Mouse (Mus musculus): Measurements from ENCODE around the gene Dppa1. TPM values are rescaled to one million over a fixed set of nuclear protein-coding genes. Genes with fewer than 3 reads are reported as not detected.
A peak's percentile ranks its signal among the peaks of the same experiment; 100 is the strongest.
"Not testable (repeated sequence)": the region's sequence is repeated elsewhere in the genome, so short reads cannot be mapped to it uniquely, and the experiment has no call there.

Gene Dppa1
- polyA plus RNA-seq (2015; fragmentation: Nextera tagmentation; extraction: Ambion mirVana), result not detected in 2 replicates

GRCm38 (mm10) chr11:46629211-46629795 is at the start of gene Dppa1:
TSS of gene Dppa1 (minus strand) at chr11:46629261.
- Histone ChIP-seq H3K9ac (ENCODE audit: low read depth, low read length) (no peak within 1 kb of the TSS), H3K4me1 (ENCODE audit: control insufficient read depth, insufficient read depth, low read depth, low read length) (no peaks in the 10 kb centered on the region), H3K27ac (ENCODE audit: low read depth, low read length) (no peak within 1 kb of the TSS), H3K4me3 (ENCODE audit: low read length) (no peak within 1 kb of the TSS), H3K9me3 (ENCODE audit: control insufficient read depth, low read length) (no peaks in the 10 kb centered on the region), H3K27me3 (replicated peaks; ENCODE audit: control insufficient read depth, insufficient read depth, low read length) (no peaks in the 10 kb centered on the region), H3K4me2 (ENCODE audit: low read length) (no peak within 1 kb of the TSS), H3K36me3 (ENCODE audit: control insufficient read depth, insufficient read depth, low read length) (no peaks in the 10 kb centered on the region)
- 86% methylated on average over 2 of the region's 2 CpGs for WGBS
- ATAC-seq, result no peak

DNA sequence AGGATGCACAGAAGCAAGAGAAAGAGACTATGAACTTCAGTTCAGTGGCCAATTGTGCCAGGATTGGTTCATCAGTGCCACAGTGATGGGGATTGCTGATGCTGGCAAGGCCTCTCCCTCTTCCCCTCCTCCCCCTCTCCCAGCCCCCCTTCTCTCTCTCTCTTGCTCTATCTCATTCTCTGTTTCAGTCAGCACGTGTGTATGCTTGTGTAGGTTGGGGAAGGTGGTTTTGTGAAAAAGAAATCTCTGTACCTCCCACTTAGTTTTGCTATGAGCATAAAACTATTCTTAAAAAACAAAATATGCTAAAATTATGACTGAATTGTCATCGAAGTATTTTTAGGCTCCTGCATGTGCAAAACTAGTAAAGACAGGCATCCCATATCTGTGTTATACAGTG is 38.9 kb upstream of the Dppa1 start:
- H3K27me3 ChIP-seq (replicated peaks; ENCODE audit: control insufficient read depth, insufficient read depth, low read length), result no peaks in the 10 kb centered on the region
- H3K4me2 ChIP-seq (ENCODE audit: low read length), result no peak overlapping the region
- H3K27ac ChIP-seq (ENCODE audit: low read depth, low read length), result no peak overlapping the region
- no peaks in the 10 kb centered on the region for H3K4me1 ChIP-seq (ENCODE audit: control insufficient read depth, insufficient read depth, low read depth, low read length)
- H3K9ac ChIP-seq (ENCODE audit: low read depth, low read length), result no peak overlapping the region
- H3K4me3 ChIP-seq (ENCODE audit: low read length), result no peak overlapping the region
- no peaks in the 10 kb centered on the region for H3K9me3 ChIP-seq (ENCODE audit: control insufficient read depth, low read length)
- ATAC-seq, result no peak
- WGBS, result 63% methylated on average over 2 of the region's 2 CpGs
- H3K36me3 ChIP-seq (ENCODE audit: control insufficient read depth, insufficient read depth, low read length), result no peaks in the 10 kb centered on the region

GRCm38 (mm10) chr11:46667105-46667504 is 38.0 kb upstream of the Dppa1 start:
- Histone ChIP-seq H3K4me3 (ENCODE audit: low read length) (no peak overlapping the region), H3K36me3 (ENCODE audit: control insufficient read depth, insufficient read depth, low read length) (no peaks in the 10 kb centered on the region), H3K9me3 (ENCODE audit: control insufficient read depth, low read length) (no peaks in the 10 kb centered on the region), H3K4me2 (ENCODE audit: low read length) (no peak overlapping the region), H3K27ac (ENCODE audit: low read depth, low read length) (no peak overlapping the region), H3K27me3 (replicated peaks; ENCODE audit: control insufficient read depth, insufficient read depth, low read length) (no peaks in the 10 kb centered on the region), H3K9ac (ENCODE audit: low read depth, low read length) (no peak overlapping the region), H3K4me1 (ENCODE audit: control insufficient read depth, insufficient read depth, low read depth, low read length) (no peaks in the 10 kb centered on the region)
- WGBS, result 94% methylated on average over 3 of the region's 3 CpGs
- no peak for ATAC-seq

DNA sequence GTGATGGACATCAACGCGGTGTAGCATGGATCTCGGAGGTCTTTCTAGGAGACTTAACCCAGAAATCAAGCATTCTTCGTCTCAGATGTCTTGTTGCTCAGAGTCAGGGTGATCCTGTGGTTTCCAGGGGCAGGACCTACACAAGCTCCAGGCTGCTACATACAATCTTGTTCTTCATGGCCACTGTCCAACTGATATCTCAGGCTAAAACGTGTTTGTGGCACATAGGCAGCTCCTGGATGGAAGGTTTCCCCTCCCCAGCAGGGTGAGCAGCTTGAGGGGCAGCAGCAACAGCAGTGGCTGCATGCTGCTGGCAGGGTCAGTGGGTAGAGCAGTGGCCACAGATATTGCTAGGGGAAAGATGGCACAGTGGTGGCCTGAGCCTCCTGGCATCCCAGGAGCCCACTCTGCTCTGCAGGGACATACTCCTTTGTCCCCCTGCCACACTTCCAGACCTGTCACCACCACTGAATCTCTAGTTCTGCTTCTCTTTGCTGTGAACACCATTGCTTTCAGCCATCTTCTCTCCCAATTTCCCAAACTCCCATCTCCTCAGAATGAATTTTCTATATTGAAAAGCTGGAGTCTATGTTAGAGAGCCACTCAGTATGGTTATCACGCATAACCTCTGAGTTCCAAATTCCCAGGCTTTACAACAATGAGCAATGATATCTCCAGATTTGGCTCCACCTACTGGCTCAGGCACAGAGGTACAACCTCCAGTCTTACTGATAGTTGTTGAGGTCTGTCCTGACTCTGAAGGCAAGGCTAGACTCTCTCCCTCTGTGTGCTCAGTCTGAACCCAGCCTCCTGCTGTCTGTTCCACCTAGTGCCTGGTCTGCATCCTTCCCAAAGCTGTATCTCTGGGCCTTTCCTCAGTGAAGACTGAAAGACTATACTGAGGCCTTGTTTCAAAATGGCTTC is 36.8 kb upstream of the Dppa1 start:
- ATAC-seq, result peak; percentile 82
- H3K4me3 ChIP-seq (ENCODE audit: low read length), result no peak overlapping the region
- H3K4me2 ChIP-seq (ENCODE audit: low read length), result no peak overlapping the region
- no peaks in the 10 kb centered on the region for H3K4me1 ChIP-seq (ENCODE audit: control insufficient read depth, insufficient read depth, low read depth, low read length)
- H3K27ac ChIP-seq (ENCODE audit: low read depth, low read length), result no peak overlapping the region
- no peaks in the 10 kb centered on the region for H3K9me3 ChIP-seq (ENCODE audit: control insufficient read depth, low read length)
- H3K36me3 ChIP-seq (ENCODE audit: control insufficient read depth, insufficient read depth, low read length), result no peaks in the 10 kb centered on the region
- no peak overlapping the region for H3K9ac ChIP-seq (ENCODE audit: low read depth, low read length)
- 67% methylated on average over 6 of the region's 6 CpGs for WGBS
- no peaks in the 10 kb centered on the region for H3K27me3 ChIP-seq (replicated peaks; ENCODE audit: control insufficient read depth, insufficient read depth, low read length)

GRCm38 (mm10) chr11:46663215-46663614 is 34.2 kb upstream of the Dppa1 start:
- WGBS, result 76% methylated on average over 4 of the region's 4 CpGs
- no peaks in the 10 kb centered on the region for H3K36me3 ChIP-seq (ENCODE audit: control insufficient read depth, insufficient read depth, low read length)
- no peaks in the 10 kb centered on the region for H3K27me3 ChIP-seq (replicated peaks; ENCODE audit: control insufficient read depth, insufficient read depth, low read length)
- H3K4me2 ChIP-seq (ENCODE audit: low read length), result no peak overlapping the region
- ATAC-seq, result no peak
- no peak overlapping the region for H3K9ac ChIP-seq (ENCODE audit: low read depth, low read length)
- H3K4me3 ChIP-seq (ENCODE audit: low read length), result no peak overlapping the region
- no peaks in the 10 kb centered on the region for H3K9me3 ChIP-seq (ENCODE audit: control insufficient read depth, low read length)
- H3K4me1 ChIP-seq (ENCODE audit: control insufficient read depth, insufficient read depth, low read depth, low read length), result no peaks in the 10 kb centered on the region
- H3K27ac ChIP-seq (ENCODE audit: low read depth, low read length), result no peak overlapping the region

- ATAC-seq, result no peak
- H3K27me3 ChIP-seq (replicated peaks; ENCODE audit: control insufficient read depth, insufficient read depth, low read length), result no peaks in the 10 kb centered on the region
- WGBS, result 88% methylated on average over 3 of the region's 3 CpGs
- H3K4me3 ChIP-seq (ENCODE audit: low read length), result no peak overlapping the region
- H3K4me1 ChIP-seq (ENCODE audit: control insufficient read depth, insufficient read depth, low read depth, low read length), result no peaks in the 10 kb centered on the region
- H3K9me3 ChIP-seq (ENCODE audit: control insufficient read depth, low read length), result no peaks in the 10 kb centered on the region
- no peaks in the 10 kb centered on the region for H3K36me3 ChIP-seq (ENCODE audit: control insufficient read depth, insufficient read depth, low read length)
- H3K9ac ChIP-seq (ENCODE audit: low read depth, low read length), result no peak overlapping the region
- H3K4me2 ChIP-seq (ENCODE audit: low read length), result no peak overlapping the region
- no peak overlapping the region for H3K27ac ChIP-seq (ENCODE audit: low read depth, low read length)
These were observed 23.4 kb upstream of the Dppa1 start for GRCm38 (mm10) chr11:46652476-46652875.

DNA sequence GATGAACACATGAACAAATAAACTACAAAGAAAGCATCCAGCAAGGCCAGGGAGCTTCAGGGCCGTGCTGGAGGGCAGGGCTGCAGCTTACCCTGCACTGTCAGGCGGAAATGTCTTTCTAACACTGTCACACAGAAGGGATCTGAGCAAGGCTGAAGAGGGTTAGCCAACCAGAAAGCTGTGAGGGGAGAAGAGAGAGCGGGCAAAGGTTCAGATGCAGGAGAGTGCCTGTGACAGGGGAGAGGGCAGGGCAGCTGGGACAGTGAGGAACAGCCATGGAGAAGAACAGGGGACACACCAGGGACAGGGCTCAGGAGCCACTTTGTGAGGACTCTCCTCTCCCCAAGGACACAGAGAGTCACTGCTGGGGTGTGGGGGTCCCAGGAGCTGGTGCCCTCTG is 20.6 kb upstream of the Dppa1 start:
- ATAC-seq; H3K9me3 ChIP-seq (ENCODE audit: control insufficient read depth, low read length); H3K36me3 ChIP-seq (ENCODE audit: control insufficient read depth, insufficient read depth, low read length); H3K4me3 ChIP-seq (ENCODE audit: low read length); H3K4me2 ChIP-seq (ENCODE audit: low read length); H3K27me3 ChIP-seq (replicated peaks; ENCODE audit: control insufficient read depth, insufficient read depth, low read length); H3K4me1 ChIP-seq (ENCODE audit: control insufficient read depth, insufficient read depth, low read depth, low read length); H3K27ac ChIP-seq (ENCODE audit: low read depth, low read length); H3K9ac ChIP-seq (ENCODE audit: low read depth, low read length): not testable (repeated sequence)
- WGBS, result 41% methylated on average over 3 of the region's 3 CpGs

DNA sequence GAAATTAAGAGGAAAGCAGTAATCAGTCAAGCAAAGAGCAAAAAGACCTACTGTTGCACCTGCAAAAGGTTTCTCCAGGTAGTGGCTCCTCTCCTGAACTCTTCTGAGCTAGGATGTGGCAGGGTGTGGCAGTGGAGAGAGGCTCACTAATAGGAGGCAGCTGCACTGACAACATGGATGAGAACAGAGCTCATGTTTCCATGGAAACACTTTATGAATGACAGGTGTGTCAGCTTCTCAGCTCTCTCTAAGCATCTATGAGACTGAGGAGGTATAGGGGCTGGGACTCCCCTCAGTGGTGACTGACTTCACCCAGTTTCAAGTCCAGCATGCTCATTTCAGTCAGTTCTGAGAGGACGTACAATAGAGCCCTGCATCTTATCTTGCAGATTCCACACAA is 15.8 kb upstream of the Dppa1 start:
- no peak overlapping the region for H3K4me2 ChIP-seq (ENCODE audit: low read length)
- H3K4me1 ChIP-seq (ENCODE audit: control insufficient read depth, insufficient read depth, low read depth, low read length), result no peaks in the 10 kb centered on the region
- 62% methylated on average over 1 of the region's 1 CpGs for WGBS
- no peaks in the 10 kb centered on the region for H3K36me3 ChIP-seq (ENCODE audit: control insufficient read depth, insufficient read depth, low read length)
- H3K4me3 ChIP-seq (ENCODE audit: low read length), result no peak overlapping the region
- H3K27me3 ChIP-seq (replicated peaks; ENCODE audit: control insufficient read depth, insufficient read depth, low read length), result no peaks in the 10 kb centered on the region
- H3K27ac ChIP-seq (ENCODE audit: low read depth, low read length), result no peak overlapping the region
- no peak overlapping the region for H3K9ac ChIP-seq (ENCODE audit: low read depth, low read length)
- no peaks in the 10 kb centered on the region for H3K9me3 ChIP-seq (ENCODE audit: control insufficient read depth, low read length)
- ATAC-seq, result no peak

GRCm38 (mm10) chr11:46636568-46636967 is 7.5 kb upstream of the Dppa1 start:
- ATAC-seq, result no peak
- H3K9ac ChIP-seq (ENCODE audit: low read depth, low read length), result no peak overlapping the region
- H3K4me3 ChIP-seq (ENCODE audit: low read length), result no peak overlapping the region

More at GRCm38 (mm10) chr11:46636568-46636967, 7.5 kb upstream of the Dppa1 start:
- H3K27me3 ChIP-seq (replicated peaks; ENCODE audit: control insufficient read depth, insufficient read depth, low read length), result no peaks in the 10 kb centered on the region
- H3K36me3 ChIP-seq (ENCODE audit: control insufficient read depth, insufficient read depth, low read length), result no peaks in the 10 kb centered on the region
- H3K27ac ChIP-seq (ENCODE audit: low read depth, low read length), result no peak overlapping the region
- no peaks in the 10 kb centered on the region for H3K9me3 ChIP-seq (ENCODE audit: control insufficient read depth, low read length)
- 83% methylated on average over 3 of the region's 3 CpGs for WGBS
- no peaks in the 10 kb centered on the region for H3K4me1 ChIP-seq (ENCODE audit: control insufficient read depth, insufficient read depth, low read depth, low read length)
- no peak overlapping the region for H3K4me2 ChIP-seq (ENCODE audit: low read length)
